Mouse (Mus musculus) heart, adult 9 months (tissue): ENCODE results near the gene Igfbp4.

Experiments
- DNase-seq, 2 experiments: peaks; one replicate each; pipeline ENCODE4 v3.0.0; 2022; ENCODE audit warnings: low spot score in 2 of 2

Igfbp4 gene

GRCm38 (mm10) chr11:99041051-99041729, at the start of gene Igfbp4:
Gene Igfbp4 (plus strand): TSS chr11:99041244.
- peak; percentile 71 to 73 for DNase-seq

GRCm38 (mm10) chr11:98995987-98996386, 45.1 kb upstream of the Igfbp4 start:
- no peak for DNase-seq

- no peak for DNase-seq
These were observed 43.4 kb upstream of the Igfbp4 start for GRCm38 (mm10) chr11:98997659-98998058.

GRCm38 (mm10) chr11:98998776-98999175, 42.3 kb upstream of the Igfbp4 start:
- DNase-seq = no peak

GRCm38 (mm10) chr11:98999243-98999642, 41.8 kb upstream of the Igfbp4 start:
- DNase-seq = no peak

- no peak for DNase-seq
These were observed 34.3 kb upstream of the Igfbp4 start for GRCm38 (mm10) chr11:99006788-99007187.

GRCm38 (mm10) chr11:99010124-99010523, 30.9 kb upstream of the Igfbp4 start:
- no peak for DNase-seq

- DNase-seq = no peak
These were observed 30.3 kb upstream of the Igfbp4 start for GRCm38 (mm10) chr11:99010706-99011105.

- DNase-seq = no peak
These were observed 27.2 kb upstream of the Igfbp4 start for GRCm38 (mm10) chr11:99013856-99014255.

- DNase-seq = no peak
These were observed 21.2 kb upstream of the Igfbp4 start for GRCm38 (mm10) chr11:99019844-99020243.

GRCm38 (mm10) chr11:99022384-99022933, 18.6 kb upstream of the Igfbp4 start:
- DNase-seq = no peak

- no peak for DNase-seq
These were observed 17.9 kb upstream of the Igfbp4 start for GRCm38 (mm10) chr11:99023094-99023493.

- peak; percentile 98 for DNase-seq
These were observed 17.3 kb upstream of the Igfbp4 start, which contains the start of gene Top2a for GRCm38 (mm10) chr11:99023500-99024467. Gene Top2a (minus strand): TSS chr11:99024189.

GRCm38 (mm10) chr11:99024468-99025134, 16.4 kb upstream of the Igfbp4 start:
- no peak for DNase-seq

GRCm38 (mm10) chr11:99025878-99026277, 15.2 kb upstream of the Igfbp4 start:
- no peak for DNase-seq

GRCm38 (mm10) chr11:99026899-99027440, 14.1 kb upstream of the Igfbp4 start:
- no peak for DNase-seq

- no peak for DNase-seq
These were observed 5.7 kb upstream of the Igfbp4 start for GRCm38 (mm10) chr11:99035350-99035749.

GRCm38 (mm10) chr11:99036254-99036653, 4.8 kb upstream of the Igfbp4 start:
- no peak for DNase-seq

- peak; percentile 81 to 87 for DNase-seq
These were observed 1.3 kb upstream of the Igfbp4 start for GRCm38 (mm10) chr11:99039782-99040181.

GRCm38 (mm10) chr11:99040346-99040974, 584 bp upstream of the Igfbp4 start:
- DNase-seq = peak; percentile 44 to 65
